Mouse (Mus musculus) gastrocnemius, adult 2 months (tissue): ENCODE measurements around the gene Dapl1. TPM values are rescaled to one million over a fixed set of nuclear protein-coding genes. Genes with fewer than 3 reads are reported as not detected.

Experiments
- DNase-seq: peaks from one replicate; pipeline ENCODE4 v3.0.0; 2022
- H3K27ac ChIP-seq: fragments of 200-600 bp; 2 replicates; pipeline ENCODE4 v1.8.1; 2022; ENCODE audit warnings: mild to moderate bottlenecking
- H3K4me3 ChIP-seq: fragments of 200-600 bp; 2 replicates; pipeline ENCODE4 v1.8.1; 2022; ENCODE audit warnings: mild to moderate bottlenecking, moderate library complexity
- CTCF ChIP-seq: fragments of 200-600 bp; IDR thresholded peaks from 2 replicates; pipeline ENCODE4 v1.8.1; 2022; ENCODE audit warnings: antibody characterized with exemption, mild to moderate bottlenecking, moderate library complexity
- intact Hi-C: fragments of 180-260 bp; cut with DNase I; formaldehyde crosslinking; loops from one replicate; pipeline ENCODE4 v1.15.1; 2025
- total RNA-seq, 2 experiments: library from RNA; stranded (reverse); gene quantifications; 2 replicates each; pipeline ENCODE4 v1.2.3; 2021

The Dapl1 gene
- total RNA-seq, 2 experiments from 2014 or later, result not detected

GRCm38 (mm10) chr2:59529574-59530080, 45.2 kb downstream of the Dapl1 start:
- intact Hi-C loops, result no loop called here
- H3K27ac ChIP-seq, result peak overlapping the region; percentile 79; the same call in 1 of the 2 replicates
- no peak overlapping the region for H3K4me3 ChIP-seq
- no peak for TF ChIP-seq CTCF
- DNase-seq, result no peak

- DNase-seq, result no peak
- no peak overlapping the region for H3K27ac ChIP-seq
- H3K4me3 ChIP-seq, result no peak overlapping the region
- intact Hi-C loops, result no loop called here
- no peak for TF ChIP-seq CTCF
These were observed 46.4 kb downstream of the Dapl1 start for GRCm38 (mm10) chr2:59530811-59531210.

GRCm38 (mm10) chr2:59532999-59533398, 48.5 kb downstream of the Dapl1 start:
- H3K27ac ChIP-seq, result no peak overlapping the region
- no peak for TF ChIP-seq CTCF
- intact Hi-C loops, result no loop called here
- no peak for DNase-seq
- no peak overlapping the region for H3K4me3 ChIP-seq

- intact Hi-C loops, result no loop called here
- no peak overlapping the region for H3K4me3 ChIP-seq
- DNase-seq, result no peak
- no peak for TF ChIP-seq CTCF
- H3K27ac ChIP-seq, result no peak overlapping the region
These were observed 49.1 kb downstream of the Dapl1 start for GRCm38 (mm10) chr2:59533504-59533903.

GRCm38 (mm10) chr2:59533971-59534748, 49.7 kb downstream of the Dapl1 start:
- TF ChIP-seq CTCF, result no peak
- no peak overlapping the region for H3K4me3 ChIP-seq
- no peak for DNase-seq
- intact Hi-C loops, result no loop called here
- H3K27ac ChIP-seq, result 0 out of 2 replicates have a peak overlapping the region, but pooled peaks have one; percentile 3

- Histone ChIP-seq H3K27ac (no peak overlapping the region), H3K4me3 (no peak overlapping the region)
- no peak for DNase-seq
- TF ChIP-seq CTCF, result no peak
- intact Hi-C loops, result no loop called here
These were observed 52.5 kb downstream of the Dapl1 start for GRCm38 (mm10) chr2:59536958-59537357.

- no peak for TF ChIP-seq CTCF
- no peak overlapping the region for H3K27ac ChIP-seq
- no peak overlapping the region for H3K4me3 ChIP-seq
- intact Hi-C loops, result no loop called here
- no peak for DNase-seq
These were observed 53.6 kb downstream of the Dapl1 start for GRCm38 (mm10) chr2:59538031-59538430.

GRCm38 (mm10) chr2:59539796-59540195, 55.3 kb downstream of the Dapl1 start:
- intact Hi-C loops, result no loop called here
- Histone ChIP-seq H3K4me3 (no peak overlapping the region), H3K27ac (peak overlapping the region; percentile 25; the same call in 1 of the 2 replicates)
- DNase-seq, result no peak
- TF ChIP-seq CTCF, result no peak

- TF ChIP-seq CTCF, result peak; percentile 75
- DNase-seq, result peak; percentile 81
- H3K4me3 ChIP-seq, result no peak overlapping the region
- H3K27ac ChIP-seq, result no peak overlapping the region
- intact Hi-C loops, result loop anchor here (1.0 kb wide), 1 partner anchor 203 kb away; no protein-coding TSS in a partner anchor
These were observed 56.9 kb downstream of the Dapl1 start for GRCm38 (mm10) chr2:59541121-59541887.

- Histone ChIP-seq H3K27ac (no peak overlapping the region), H3K4me3 (no peak overlapping the region)
- DNase-seq, result no peak
- TF ChIP-seq CTCF, result no peak
- intact Hi-C loops, result no loop called here
These were observed 59.2 kb downstream of the Dapl1 start for GRCm38 (mm10) chr2:59543543-59544065.

- H3K4me3 ChIP-seq, result no peak overlapping the region
- no peak overlapping the region for H3K27ac ChIP-seq
- intact Hi-C loops, result no loop called here
- TF ChIP-seq CTCF, result no peak
- DNase-seq, result no peak
These were observed 59.9 kb downstream of the Dapl1 start for GRCm38 (mm10) chr2:59544237-59544909.

- DNase-seq, result no peak
- intact Hi-C loops, result no loop called here
- H3K4me3 ChIP-seq, result no peak overlapping the region
- no peak overlapping the region for H3K27ac ChIP-seq
- no peak for TF ChIP-seq CTCF
These were observed 60.5 kb downstream of the Dapl1 start for GRCm38 (mm10) chr2:59545001-59545400.
